Comparison of ENCODE assay signal across 23 mouse cellular contexts in the genomic region with DNA sequence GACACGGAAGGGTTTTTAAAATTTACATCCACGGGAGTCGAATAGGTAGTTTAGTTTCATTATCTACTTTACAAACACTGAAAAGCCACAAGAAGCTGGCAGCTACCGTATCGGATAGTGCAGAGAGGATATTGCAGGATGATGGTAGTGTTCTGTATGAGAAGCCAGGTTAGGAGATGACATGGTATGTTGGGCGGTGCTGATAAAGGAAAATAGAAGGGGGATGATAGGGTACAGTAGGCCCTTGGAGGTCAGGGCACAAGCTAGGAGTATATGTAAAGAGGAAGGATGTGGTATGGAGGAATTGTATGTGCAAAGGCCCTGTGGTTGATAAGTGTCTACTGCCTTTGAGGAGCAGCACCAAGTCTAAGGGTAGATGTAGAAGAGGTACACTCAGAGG. TPM values are rescaled to one million over a fixed set of nuclear protein-coding genes. Genes with fewer than 3 reads are reported as not detected.
DNase-seq lines count a peak whose midpoint lies in the region; ATAC-seq and TF ChIP-seq lines count a peak whose summit lies in the region.
"Had no signal": no experiment of that assay in that cellular context is flagged by ENCODE, and none has a peak within 500 bp of the region (broad histone marks: within the 10 kb centered on the region; RNA-seq: fewer than 3 reads in every experiment).

No protein-coding gene starts in this region.

- peak; percentile 58 for ATAC-seq in megakaryocyte, adult 5-6 weeks (ENCODE audit: poor library complexity, severe bottlenecking)
- ATAC-seq: activated CD4-positive, CD25-positive, alpha-beta regulatory T cell, adult 4 months; CD4-positive, CD25-positive, alpha-beta regulatory T cell, adult 4 months; forebrain, embryonic 15.5 days; intestine, postnatal 0 days had no signal

- peak overlapping the region; percentile 76 for H3K4me3 ChIP-seq in ES-Bruce4 (ENCODE audit: low read depth, low read length)
- H3K4me3 ChIP-seq: embryonic facial prominence, embryonic 12.5 days; forebrain, embryonic 15.5 days; heart, adult 2 months; heart, embryonic 12.5 days; hindbrain, embryonic 15.5 days had no signal

- H3K27me3 ChIP-seq in ES-Bruce4 (ENCODE audit: control insufficient read depth, insufficient read depth, low read length, poor library complexity, severe bottlenecking): no peaks in the 10 kb centered on the region
- H3K27me3 ChIP-seq: embryonic facial prominence, embryonic 12.5 days; forebrain, embryonic 15.5 days; heart, embryonic 12.5 days; hindbrain, embryonic 15.5 days had no signal

- peak overlapping the region; percentile 38 for H3K9ac ChIP-seq in ES-Bruce4 (ENCODE audit: low read depth, poor library complexity, severe bottlenecking)
- H3K9ac ChIP-seq: embryonic facial prominence, embryonic 12.5 days; forebrain, embryonic 15.5 days; heart, embryonic 12.5 days; hindbrain, embryonic 15.5 days had no signal

- H3K9me3 ChIP-seq in ES-Bruce4 (replicated peaks; ENCODE audit: control insufficient read depth, insufficient read depth, low read length, poor library complexity, severe bottlenecking): no peaks in the 10 kb centered on the region
- H3K9me3 ChIP-seq: embryonic facial prominence, embryonic 12.5 days; forebrain, embryonic 15.5 days; heart, embryonic 12.5 days; hindbrain, embryonic 15.5 days had no signal

- intact Hi-C loops in heart, postnatal 36 days (cut with DNase I): no loop called here

- TF ChIP-seq POLR2A in ES-Bruce4 (IDR thresholded peaks at IDR 0.05; ENCODE audit: insufficient read depth, low read length): no peak

- H3K36me3 ChIP-seq in ES-Bruce4 (ENCODE audit: control insufficient read depth, insufficient read depth, low read length, poor library complexity, severe bottlenecking): peaks cover 29% of the 10 kb centered on the region

- TF ChIP-seq EP300 in ES-Bruce4 (IDR thresholded peaks at IDR 0.05; ENCODE audit: insufficient read depth, low read depth, low read length): no peak

- peak overlapping the region; percentile 45 for H3K27ac ChIP-seq in ES-Bruce4 (ENCODE audit: insufficient read depth, low read length)
- H3K27ac ChIP-seq: embryonic facial prominence, embryonic 12.5 days; forebrain, embryonic 15.5 days; heart, adult 2 months; hindbrain, embryonic 15.5 days had no signal

- DNase-seq in MEL-GATA-1-ER (ENCODE audit: extremely low read depth, low read depth): peak; percentile 95
- no peak for DNase-seq in thymus, postnatal 0 days (ENCODE audit: low spot score)
- DNase-seq in frontal cortex, postnatal 14 days (ENCODE audit: low spot score in 2 of 2): no peak
- no peak for DNase-seq in adrenal gland, adult 18-20 months (ENCODE audit: low spot score in 2 of 2)
- DNase-seq in heart, postnatal 36 days: no peak
- DNase-seq: adrenal gland, adult 2 months; adrenal gland, postnatal 25 days; B cell, adult 2 months; cerebellum, adult 18-20 months; cerebellum, postnatal 10 days; gastrocnemius, postnatal 10 days; heart, adult 2 months had no signal

- no peak for TF ChIP-seq CTCF in ES-Bruce4 (IDR thresholded peaks at IDR 0.05; ENCODE audit: low read depth, low read length)

- H3K4me1 ChIP-seq in ES-Bruce4 (ENCODE audit: control insufficient read depth, insufficient read depth, low read length): peaks cover 2% of the 10 kb centered on the region
- H3K4me1 ChIP-seq: embryonic facial prominence, embryonic 12.5 days; forebrain, embryonic 15.5 days; heart, embryonic 12.5 days; hindbrain, embryonic 15.5 days had no signal

RNA-seq across cellular contexts. Expression of gene Afg3l1, which starts 23.1 kb away (rescaled TPM):
- 42.0 and 45.3 TPM in 2 replicates for polyA plus RNA-seq in ES-Bruce4 (2011; ENCODE audit: insufficient read depth, insufficient read length, low read depth, missing spikeins)
- total RNA-seq in megakaryocyte, adult 5-6 weeks (2015): 10.4 and 11.7 TPM in 2 replicates
- total RNA-seq in megakaryocyte, adult 5-6 weeks (2017): 12.2 and 13.3 TPM in 2 replicates
- 37.1 and 47.2 TPM in 2 replicates for polyA plus RNA-seq in thymus, postnatal 0 days (2015; fragmentation: Nextera tagmentation; extraction: Ambion mirVana)
- total RNA-seq in adrenal gland, adult 18-20 months (2021): 10 to 100 TPM; 62.6 to 71.1 TPM
- total RNA-seq in heart, postnatal 36 days (2021): 10 to 100 TPM; 62.6 to 74.3 TPM

RNA-seq across cellular contexts. Expression of gene Def8, which starts 31.2 kb away (rescaled TPM):
- 76.6 and 81.6 TPM in 2 replicates for polyA plus RNA-seq in ES-Bruce4 (2011; ENCODE audit: insufficient read depth, insufficient read length, low read depth, missing spikeins)
- 15.2 and 19.6 TPM in 2 replicates for total RNA-seq in megakaryocyte, adult 5-6 weeks (2015)
- 24.9 and 27.3 TPM in 2 replicates for total RNA-seq in megakaryocyte, adult 5-6 weeks (2017)
- 21.3 and 24.0 TPM in 2 replicates for polyA plus RNA-seq in thymus, postnatal 0 days (2015; fragmentation: Nextera tagmentation; extraction: Ambion mirVana)
- 10 to 100 TPM; 22.9 to 24.4 TPM for total RNA-seq in adrenal gland, adult 18-20 months (2021)
- 10 to 100 TPM; 51.6 to 58.1 TPM for total RNA-seq in heart, postnatal 36 days (2021)

RNA-seq across cellular contexts. Expression of gene Tubb3, which starts 43.3 kb away (rescaled TPM):
- 19.6 and 20.1 TPM in 2 replicates for polyA plus RNA-seq in ES-Bruce4 (2011; ENCODE audit: insufficient read depth, insufficient read length, low read depth, missing spikeins)
- total RNA-seq in megakaryocyte, adult 5-6 weeks (2015): 0.89 and 1.0 TPM in 2 replicates
- total RNA-seq in megakaryocyte, adult 5-6 weeks (2017): 0.37 and 1.2 TPM in 2 replicates
- polyA plus RNA-seq in thymus, postnatal 0 days (2015; fragmentation: Nextera tagmentation; extraction: Ambion mirVana): 11.9 and 16.3 TPM in 2 replicates
- 1 to 10 TPM; 2.0 to 8.2 TPM for total RNA-seq in adrenal gland, adult 18-20 months (2021)
- under 1 TPM in 1 of 2 experiments, not detected in 1; 0.72 TPM for total RNA-seq in heart, postnatal 36 days (2021)

RNA-seq across cellular contexts. Expression of gene Mc1r, which starts 47.7 kb away (rescaled TPM):
- not detected in 2 replicates for polyA plus RNA-seq in ES-Bruce4 (2011; ENCODE audit: insufficient read depth, insufficient read length, low read depth, missing spikeins)
- not detected in 2 replicates for total RNA-seq in megakaryocyte, adult 5-6 weeks (2015)
- not detected in 2 replicates for total RNA-seq in megakaryocyte, adult 5-6 weeks (2017)
- 0.28 and 0.56 TPM in 2 replicates for polyA plus RNA-seq in thymus, postnatal 0 days (2015; fragmentation: Nextera tagmentation; extraction: Ambion mirVana)
- total RNA-seq in adrenal gland, adult 18-20 months (2021): not detected
- total RNA-seq in heart, postnatal 36 days (2021): not detected
- total RNA-seq: adrenal gland, adult 2 months; adrenal gland, postnatal 25 days; gastrocnemius, postnatal 10 days; gastrocnemius, postnatal 4 days; heart, adult 2 months; heart, postnatal 25 days had no signal
- polyA plus RNA-seq: activated CD4-positive, CD25-positive, alpha-beta regulatory T cell, adult 4 months; adrenal gland, adult 2 months; heart, adult 2 months; heart, embryonic 12.5 days; intestine, postnatal 0 days had no signal

Comparison
In these comparisons a context has a peak if more than half of its experiments do, and no peak if none do; other contexts are left out.
1. RNA of gene Afg3l1, which starts 23.1 kb away (total RNA-seq): 62.6 to 74.3 TPM in heart, postnatal 36 days and 62.6 to 71.1 TPM in adrenal gland, adult 18-20 months; 10.4 to 13.3 TPM in megakaryocyte, adult 5-6 weeks; every median in the first group is over 4 times any median in the second.